Mouse (Mus musculus) large intestine, adult 2 months (tissue): ENCODE data around the gene Slco4a1. TPM values are rescaled to one million over a fixed set of nuclear protein-coding genes. Genes with fewer than 3 reads are reported as not detected.

Source experiments
- DNase-seq: peaks from one replicate; pipeline ENCODE4 v3.0.0-alpha.2; 2012; ENCODE audit warnings: low read depth, low spot score
- WGBS: fragments of 180-500 bp; shearing (Covaris S2); methylation state at CpG from one replicate; pipeline ENCODE4 v1.1.7; 2018; 5-methylcytosine and 5-hydroxymethylcytosine counted together
- polyA plus RNA-seq: library from polyadenylated mRNA; depleted of rRNA; stranded (reverse); fragments of >200 nt; gene quantifications from 2 replicates; pipeline ENCODE4 v1.2.3, GENCODE M21; 2012

Slco4a1 gene
- polyA plus RNA-seq, 1 experiment, result 12.0 TPM

DNA sequence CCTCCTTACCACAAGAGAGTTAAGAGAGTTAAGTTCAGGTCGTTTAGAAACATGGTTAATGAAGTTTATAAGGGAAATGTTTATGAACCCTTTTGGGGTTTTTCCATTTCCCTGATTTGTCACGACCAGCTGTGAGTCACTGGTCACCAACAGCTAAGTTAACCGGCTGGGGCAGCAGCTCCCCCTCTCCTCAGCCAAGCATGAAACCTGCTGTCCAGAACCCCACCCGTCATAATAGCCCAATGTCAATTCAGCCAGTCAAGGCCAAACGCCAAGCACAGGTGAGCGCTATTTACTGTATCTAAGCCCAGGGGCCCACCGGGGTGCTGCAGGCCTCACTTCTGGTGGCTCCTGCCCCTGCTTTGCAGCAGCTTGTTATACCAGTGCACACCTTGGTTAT is 12.2 kb upstream of the Slco4a1 start:
- 17% methylated on average over 7 of the region's 7 CpGs for WGBS
- DNase-seq, result no peak

DNA sequence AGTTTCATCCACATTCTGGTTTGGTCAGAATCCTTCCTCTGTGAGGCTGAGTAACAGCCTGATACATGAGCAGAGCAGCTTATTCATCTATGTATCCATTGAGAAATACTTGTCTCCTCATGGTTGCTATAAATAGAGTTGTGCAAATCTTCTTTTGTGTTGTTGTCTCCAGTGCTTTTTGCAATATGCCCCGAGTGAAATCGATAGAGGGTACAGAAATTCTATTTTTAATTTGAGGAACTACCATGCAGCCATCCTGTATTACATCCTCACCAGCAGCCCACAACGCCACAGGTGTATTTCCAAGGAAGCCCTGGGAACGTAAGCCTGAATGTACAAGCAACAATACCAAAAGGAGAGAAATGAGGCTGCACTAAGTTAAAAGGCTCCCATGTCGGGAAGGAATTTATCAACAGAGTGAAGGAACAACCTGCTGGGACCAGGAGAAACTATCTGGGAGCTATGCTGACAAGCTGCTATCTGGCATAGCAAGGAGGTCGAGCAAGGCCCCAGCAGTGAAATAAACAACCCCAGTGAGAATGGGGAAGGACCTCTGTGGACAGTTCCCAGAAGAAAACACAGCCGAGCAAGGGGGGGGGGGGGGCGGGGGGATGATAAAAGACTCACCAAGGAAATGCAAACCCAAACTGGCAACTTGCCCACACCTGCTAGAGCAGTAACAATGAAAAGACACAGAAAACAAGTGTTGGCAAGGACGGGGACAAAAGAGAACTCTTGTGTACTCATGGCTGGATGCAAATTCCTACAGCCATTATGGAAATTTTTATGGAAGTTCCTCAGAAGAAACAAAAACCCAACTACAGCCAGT is 10.9 kb upstream of the Slco4a1 start:
- WGBS, result 29% methylated on average over 9 of the region's 9 CpGs
- DNase-seq, result no peak

DNA sequence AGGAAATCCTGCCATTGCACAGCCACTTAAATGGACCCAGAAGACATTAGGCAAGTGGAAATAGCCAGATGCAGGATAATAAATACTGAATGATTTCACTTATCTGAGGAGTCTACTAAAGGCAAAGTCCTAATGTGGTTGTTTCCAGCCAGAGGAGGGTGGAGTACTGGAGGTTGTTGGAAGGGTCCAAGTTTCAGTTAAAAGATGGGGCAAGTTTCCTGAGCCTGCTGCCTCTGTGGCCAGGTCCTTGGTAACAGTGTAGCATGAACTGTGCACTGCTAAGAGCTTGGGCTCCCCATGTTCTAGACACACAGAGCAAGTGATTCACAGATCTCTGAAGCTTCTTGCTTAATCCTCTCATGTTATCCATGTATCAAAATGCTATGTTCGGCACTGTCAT is 10.1 kb upstream of the Slco4a1 start:
- WGBS, result 96% methylated on average over 1 of the region's 1 CpGs
- no peak for DNase-seq

DNA sequence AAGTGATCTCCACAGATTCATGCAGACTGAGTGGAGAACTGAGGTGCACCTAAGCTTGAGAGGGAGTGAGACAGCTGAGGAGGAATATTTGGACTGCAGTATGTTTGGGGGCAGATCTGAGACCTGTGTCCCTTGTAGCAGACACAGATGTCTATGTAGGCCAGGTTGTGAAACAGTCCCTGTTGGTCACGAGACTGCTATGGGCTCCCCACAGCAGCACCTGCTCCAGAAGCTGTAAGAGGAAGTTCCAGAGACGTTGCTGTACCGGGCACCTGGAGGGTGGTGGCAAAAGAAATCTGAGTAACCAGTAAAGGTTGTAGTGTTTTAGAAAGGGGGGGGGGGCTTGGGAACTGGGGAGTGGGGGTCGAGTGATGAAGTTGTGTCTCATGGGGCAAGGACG is 7.0 kb upstream of the Slco4a1 start:
- DNase-seq, result no peak
- 36% methylated on average over 5 of the region's 5 CpGs for WGBS

DNA sequence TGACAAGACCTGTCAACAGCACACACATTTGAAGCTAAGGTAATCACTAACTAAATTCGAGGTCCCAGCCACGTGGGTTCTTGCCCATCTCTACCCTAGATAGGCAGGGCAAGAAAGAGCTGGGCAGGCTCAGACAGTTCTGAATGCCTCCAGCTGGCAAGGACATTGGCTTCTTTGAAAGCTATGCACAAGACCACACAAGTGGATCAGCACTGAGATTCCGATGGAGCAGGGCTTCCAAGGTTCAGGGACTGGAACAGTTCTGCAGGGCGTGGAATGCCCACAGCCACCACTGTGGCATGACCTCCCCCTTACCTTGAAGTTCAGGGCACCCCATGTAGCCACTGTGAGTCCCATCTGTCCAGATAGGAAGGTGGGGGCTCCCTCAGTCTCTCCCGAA is 5.5 kb upstream of the Slco4a1 start:
- no peak for DNase-seq
- 80% methylated on average over 5 of the region's 5 CpGs for WGBS

DNA sequence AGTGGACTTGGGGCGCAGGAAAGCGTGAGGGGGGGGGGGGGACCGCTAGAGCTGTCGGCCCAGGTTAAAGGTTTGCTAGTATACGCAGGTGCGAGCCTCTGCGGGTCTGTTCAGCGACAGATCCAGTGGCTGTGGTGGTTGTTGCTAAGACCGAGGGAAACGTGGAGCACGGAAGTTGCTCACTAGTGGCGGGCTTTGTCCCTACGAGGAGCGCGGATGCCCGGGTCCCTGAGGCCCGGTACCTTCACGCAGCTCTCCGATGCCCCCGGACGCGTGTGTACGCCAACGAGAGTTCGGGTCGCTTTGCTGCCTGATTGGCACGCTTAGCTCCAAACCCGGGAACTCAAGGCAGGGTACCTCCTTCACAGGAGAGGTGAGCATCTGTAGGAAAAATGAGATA is 660 bp downstream of the Slco4a1 start:
- no peak for DNase-seq
- WGBS, result 1% methylated on average over 28 of the region's 28 CpGs

DNA sequence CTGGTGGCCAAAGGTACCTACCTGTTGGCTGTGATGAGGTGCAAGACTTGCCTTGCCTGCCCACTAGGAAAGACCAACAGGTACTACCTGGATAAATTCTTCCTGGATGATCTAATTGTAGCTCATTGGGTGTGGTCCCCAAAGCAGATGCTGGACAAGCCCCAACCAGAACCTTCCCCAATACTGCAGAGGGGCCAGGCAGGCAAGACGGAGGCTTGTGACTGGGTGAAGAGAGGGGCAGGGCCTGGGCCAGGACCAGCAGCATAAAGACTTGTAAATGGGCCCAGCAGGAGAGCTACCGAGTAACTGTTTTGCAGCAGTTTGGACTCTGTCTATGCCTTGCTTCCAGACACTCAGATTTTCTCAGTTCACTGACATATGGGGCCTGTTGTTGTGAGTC is 1.6 kb downstream of the Slco4a1 start:
- no peak for DNase-seq
- WGBS, result 56% methylated on average over 2 of the region's 2 CpGs

DNA sequence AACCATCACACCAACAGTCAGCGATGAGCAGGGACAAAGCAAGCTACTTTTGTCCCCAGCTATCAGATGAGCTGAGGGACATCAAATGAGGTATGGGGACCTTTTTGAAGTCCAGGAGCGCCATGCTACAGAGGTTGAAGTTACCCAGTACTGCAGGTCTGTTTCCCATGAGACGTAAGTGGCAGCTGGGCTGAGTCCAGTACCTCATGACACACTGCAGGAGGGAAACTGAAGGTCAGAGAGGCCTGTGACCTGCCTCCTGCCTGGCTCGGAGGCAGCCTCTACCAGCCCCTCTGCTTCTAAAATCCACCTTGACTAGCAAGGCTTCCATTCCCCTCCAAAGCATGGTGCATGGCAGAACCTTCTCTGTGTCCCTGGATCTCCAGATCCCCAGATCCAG is 3.4 kb downstream of the Slco4a1 start:
- WGBS, result 91% methylated on average over 4 of the region's 4 CpGs
- no peak for DNase-seq

DNA sequence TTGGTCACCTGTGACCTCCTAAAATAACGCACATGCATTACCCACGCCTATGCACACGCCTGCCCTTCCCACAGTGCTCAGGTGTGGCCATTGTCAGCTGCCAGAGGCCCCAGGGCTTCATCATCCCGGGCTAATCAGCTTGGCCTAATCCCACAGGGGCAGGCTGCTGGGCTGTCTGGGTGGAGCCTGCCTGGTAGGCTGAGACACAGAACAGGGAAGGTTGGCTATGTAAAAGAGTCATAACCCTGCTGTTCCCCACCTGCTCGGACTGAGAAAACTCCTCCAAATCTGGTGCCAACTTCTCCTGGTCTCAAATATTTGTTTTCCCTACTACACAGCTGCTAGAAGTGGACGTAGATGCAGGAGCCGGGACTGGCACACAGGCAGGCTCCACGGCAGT is 4.8 kb downstream of the Slco4a1 start:
- 33% methylated on average over 8 of the region's 8 CpGs for WGBS
- DNase-seq, result peak; percentile 37

DNA sequence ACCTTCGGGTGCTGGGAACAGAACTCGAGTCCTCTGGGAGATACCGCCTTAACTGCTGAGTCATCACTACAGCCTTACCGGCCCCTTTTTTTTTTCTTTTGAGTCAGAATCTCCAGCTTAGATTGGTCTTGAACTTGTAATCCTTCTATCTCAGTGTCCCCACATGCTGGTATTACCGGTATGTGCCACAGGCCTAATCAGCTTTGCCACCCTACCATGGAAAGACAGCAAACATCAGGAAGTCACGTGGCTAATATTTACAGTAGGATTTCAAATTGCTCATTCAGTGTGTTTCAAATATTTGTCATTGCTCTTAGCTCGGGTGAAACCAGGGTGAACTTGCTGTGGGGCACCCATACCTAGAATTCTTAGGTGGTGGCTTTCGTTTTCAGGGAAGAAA is 6.5 kb downstream of the Slco4a1 start:
- 72% methylated on average over 8 of the region's 8 CpGs for WGBS
- DNase-seq, result no peak

DNA sequence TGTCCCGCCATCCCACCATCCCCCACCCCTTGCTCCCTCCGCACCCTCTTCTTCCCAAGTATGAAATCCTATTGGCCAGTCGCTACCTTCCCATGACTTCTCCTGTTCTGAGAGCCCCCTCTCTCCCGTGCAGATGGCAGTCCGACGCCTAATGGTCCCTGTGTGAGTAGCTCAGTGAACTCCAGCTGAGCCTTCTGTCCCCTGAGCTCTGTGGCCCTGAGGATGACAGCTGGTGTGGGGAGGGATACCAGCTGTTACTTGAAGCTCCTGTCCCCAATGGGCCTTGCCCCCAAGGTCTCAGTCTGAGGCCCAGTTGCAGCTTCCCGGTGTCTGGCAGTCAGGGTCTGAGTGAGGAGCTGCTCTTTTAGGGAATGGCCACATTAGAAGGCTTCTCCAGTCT is 10.5 kb downstream of the Slco4a1 start:
- 91% methylated on average over 7 of the region's 7 CpGs for WGBS

DNA sequence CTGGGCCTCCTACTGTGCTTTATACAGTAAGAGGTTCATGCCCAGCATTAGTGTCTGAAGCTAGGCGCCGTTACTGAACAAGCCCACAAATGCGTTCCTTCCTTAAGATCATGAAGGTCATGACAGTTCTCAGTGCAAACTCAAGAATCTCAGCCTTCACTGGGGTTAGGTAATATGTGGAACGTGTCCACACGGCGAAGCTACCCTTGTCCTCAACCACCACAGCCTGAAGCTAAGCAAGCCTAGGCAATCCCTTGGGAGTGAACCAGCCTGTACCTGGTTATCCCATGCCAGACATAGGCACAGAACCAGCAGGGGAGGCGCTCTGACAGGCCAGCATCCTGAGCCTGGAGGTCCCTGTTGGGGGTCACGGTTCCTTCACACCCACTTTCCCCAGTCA is 12.8 kb downstream of the Slco4a1 start:
- no peak for DNase-seq
- WGBS, result 93% methylated on average over 8 of the region's 8 CpGs

More for the DNA sequence above, 10.5 kb downstream of the Slco4a1 start:
- no peak for DNase-seq

DNA sequence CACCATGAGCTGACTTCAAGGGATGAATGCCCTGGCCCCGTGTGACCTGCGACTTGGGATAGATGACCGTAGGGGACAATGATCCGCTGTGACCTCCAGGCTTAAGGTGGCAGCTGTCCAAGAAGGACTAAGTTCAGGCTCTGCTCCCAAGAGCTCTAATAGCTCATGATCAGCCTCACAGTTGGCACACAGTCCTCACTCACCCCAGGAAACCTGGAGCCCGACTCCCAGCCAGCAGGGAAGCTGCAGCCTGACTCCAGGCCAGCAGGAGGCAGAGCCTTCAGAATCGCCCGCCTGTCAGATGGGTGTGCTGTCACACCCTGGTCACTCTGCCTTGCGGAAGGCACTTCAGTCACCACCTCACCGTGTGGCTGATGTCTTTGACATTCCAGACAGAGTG is 13.7 kb downstream of the Slco4a1 start:
- 65% methylated on average over 9 of the region's 9 CpGs for WGBS
- no peak for DNase-seq

DNA sequence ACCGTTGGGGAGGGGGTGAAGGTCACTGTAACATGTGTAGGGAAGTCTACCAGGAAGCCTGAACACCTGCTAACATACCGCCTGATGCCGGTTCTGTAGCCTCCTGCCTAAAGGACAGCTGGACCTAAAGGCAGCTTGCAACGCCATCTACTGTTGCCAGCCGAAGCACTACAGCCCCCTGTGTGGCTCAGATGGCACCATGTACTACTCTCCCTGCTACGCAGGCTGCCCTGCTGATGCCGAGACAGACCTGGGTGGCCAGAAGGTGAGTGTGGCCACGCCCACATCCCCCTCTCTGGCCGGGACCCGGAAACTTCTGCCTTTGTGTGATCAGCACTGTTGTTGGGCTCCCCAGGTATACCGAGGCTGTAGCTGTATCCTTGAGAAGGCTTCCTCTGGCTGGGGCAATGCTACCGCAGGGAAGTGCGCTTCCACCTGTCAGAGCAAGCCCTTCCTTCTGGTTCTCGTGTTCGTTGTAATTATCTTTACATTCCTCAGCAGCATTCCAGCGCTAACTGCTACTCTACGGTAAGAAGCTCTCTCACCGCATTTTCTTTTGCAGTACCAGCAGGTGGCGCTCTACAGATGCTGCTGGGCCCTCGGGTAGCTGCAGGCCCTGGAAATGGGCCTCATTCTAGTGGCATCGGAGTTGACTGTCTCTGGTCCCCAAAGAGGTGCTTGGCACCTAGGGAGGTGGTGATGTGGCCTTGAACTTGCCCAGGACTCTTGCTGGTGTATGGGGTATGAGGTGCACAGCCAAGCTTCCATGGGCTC is 16.4 kb downstream of the Slco4a1 start:
- no peak for DNase-seq
- WGBS, result 22% methylated on average over 21 of the region's 21 CpGs

DNA sequence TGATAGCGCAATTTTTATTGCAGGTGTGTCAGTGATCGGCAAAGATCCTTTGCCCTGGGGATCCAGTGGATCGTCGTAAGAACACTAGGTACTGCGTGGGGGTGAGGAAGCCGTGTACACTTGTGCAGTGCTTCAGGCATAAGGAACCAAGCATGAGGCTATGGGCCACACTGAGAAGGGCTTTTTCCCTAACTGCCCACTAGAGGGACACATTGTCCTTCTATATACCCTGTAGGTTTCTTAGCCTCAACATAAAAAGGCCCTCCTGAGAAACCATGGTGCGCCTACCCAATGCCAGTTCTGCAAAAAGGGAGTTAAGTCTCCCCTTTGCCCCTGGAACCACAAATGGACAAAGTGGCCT is 17.0 kb downstream of the Slco4a1 start:
- DNase-seq, result no peak
- WGBS, result 55% methylated on average over 7 of the region's 7 CpGs

DNA sequence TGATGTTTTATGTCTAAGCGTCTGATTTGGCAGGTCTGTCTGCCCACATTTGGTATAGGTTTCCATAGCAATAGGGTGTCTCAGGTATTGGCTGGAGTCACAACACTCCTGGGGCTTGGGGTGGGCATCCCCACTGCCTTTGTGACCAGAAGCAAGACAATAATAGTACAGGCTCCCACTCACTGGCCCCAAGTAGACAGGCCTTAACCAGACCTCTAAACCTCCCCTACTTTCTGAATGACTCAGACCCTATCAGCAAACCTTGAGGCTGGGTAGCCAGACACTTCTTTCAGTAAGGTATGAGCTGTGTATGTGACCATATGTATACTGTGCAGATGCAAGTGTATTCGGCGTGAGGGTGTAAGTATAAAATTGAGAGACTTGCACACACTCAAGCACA is 18.8 kb downstream of the Slco4a1 start:
- no peak for DNase-seq
- WGBS, result 90% methylated on average over 3 of the region's 3 CpGs

DNA sequence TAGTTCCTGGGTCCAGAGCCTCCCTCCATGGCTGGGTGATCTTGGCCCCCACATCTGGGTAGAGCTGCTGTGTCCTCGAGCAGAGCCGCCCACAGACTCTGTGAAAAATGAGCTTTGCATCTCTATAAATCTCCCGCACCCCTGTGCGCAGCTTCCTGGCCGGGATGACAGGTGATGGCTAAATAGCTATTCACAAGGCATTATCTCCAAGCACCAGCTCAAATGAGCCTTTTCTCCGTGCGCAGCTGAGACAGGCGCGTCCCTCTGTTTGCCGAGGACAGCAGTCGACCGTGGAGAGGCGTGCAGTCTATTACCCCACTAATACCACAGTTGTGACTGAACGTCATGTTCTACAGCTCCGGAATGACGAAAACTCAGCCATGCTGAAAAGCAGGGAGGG is 26.2 kb downstream of the Slco4a1 start:
- WGBS, result 13% methylated on average over 16 of the region's 16 CpGs
- DNase-seq, result no peak

DNA sequence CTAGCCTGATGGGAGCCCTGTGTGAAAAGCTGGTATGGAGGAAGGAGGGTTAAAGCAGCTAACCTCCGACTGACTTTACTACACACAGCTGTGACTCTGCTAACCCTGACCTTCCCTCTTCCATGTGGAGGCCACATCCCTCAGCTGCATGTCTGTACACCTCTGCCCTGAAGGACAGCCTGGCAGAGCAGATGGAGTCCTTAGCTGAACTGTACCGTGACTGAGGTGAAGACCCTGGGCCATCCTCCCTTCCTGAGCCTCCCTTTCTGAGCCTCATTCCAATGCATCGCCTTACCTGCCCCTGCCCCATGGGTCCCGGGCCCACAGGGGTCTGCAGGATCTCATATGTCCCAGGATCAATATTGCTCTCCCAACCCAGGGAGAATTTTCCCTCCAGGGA is 28.8 kb downstream of the Slco4a1 start:
- 64% methylated on average over 4 of the region's 4 CpGs for WGBS
- DNase-seq, result no peak

DNA sequence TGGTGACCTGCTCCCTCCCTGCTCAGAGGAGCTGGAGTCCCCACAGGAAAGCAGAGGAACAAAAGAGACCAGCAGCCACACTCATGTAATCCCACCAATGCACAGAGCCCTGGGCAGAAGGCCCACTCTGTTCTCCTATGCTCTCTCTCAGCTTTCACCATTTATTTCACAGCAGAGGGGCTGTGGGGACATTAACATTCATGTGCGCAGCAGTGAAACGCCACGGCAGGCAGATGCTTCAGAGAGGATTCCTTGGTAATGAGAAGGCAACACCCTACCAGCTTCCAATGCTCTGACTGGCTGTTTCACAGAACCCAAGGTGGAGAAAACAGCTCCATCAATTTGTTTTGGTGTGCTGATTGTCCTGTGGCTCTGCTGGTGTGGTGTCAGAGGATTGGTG is 29.3 kb downstream of the Slco4a1 start:
- 70% methylated on average over 3 of the region's 3 CpGs for WGBS
- no peak for DNase-seq

DNA sequence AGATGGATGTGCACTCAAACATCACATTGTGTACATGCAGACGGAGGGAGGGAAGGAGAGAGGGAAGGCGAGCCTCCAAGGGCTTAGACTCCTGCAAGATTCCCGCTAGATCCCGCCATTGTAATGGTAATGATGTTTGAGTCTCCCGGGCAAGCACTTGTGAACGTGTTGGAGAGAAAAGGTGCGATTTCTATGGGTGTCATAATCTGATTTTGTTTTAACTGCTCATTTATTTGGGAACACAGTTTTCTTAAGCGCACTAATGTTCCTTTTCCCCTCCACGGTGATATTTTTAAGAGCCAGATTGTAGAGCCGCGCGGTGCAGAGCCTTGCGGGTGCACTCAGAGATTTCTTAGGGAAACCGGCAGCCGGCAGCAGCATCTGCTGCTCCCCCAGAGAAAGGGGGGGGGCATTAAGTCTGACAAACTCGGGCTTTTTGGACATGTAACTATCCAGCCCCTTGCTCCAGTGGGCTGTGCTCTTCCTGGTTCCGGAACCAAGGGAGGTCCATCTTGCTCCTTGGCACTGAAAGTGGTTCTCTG is 32.2 kb downstream of the Slco4a1 start:
- WGBS, result 27% methylated on average over 17 of the region's 17 CpGs
- no peak for DNase-seq

DNA sequence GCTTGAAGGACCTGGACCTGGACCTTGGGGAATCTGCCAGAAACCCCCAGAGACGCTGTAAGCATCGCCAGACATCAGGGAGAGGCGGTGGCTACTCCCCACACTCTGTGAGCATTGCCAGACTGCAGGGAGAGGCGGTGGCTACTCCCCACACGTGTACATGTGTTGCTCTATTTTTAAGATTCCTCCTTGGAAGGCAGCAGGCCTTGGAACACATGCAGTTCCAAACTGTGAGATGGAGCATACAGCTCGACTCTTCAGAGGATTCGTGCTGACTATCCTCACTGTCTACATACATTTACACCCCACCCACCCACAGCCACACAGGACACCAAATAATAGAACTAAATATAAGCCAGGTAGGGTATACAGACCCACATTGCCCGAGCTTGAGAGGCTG is 39.9 kb downstream of the Slco4a1 start:
- whole genome bisulfite sequencing, result 56% methylated on average over 8 of the region's 8 CpGs
- DNase-seq, result no peak
